In the genomic region with DNA sequence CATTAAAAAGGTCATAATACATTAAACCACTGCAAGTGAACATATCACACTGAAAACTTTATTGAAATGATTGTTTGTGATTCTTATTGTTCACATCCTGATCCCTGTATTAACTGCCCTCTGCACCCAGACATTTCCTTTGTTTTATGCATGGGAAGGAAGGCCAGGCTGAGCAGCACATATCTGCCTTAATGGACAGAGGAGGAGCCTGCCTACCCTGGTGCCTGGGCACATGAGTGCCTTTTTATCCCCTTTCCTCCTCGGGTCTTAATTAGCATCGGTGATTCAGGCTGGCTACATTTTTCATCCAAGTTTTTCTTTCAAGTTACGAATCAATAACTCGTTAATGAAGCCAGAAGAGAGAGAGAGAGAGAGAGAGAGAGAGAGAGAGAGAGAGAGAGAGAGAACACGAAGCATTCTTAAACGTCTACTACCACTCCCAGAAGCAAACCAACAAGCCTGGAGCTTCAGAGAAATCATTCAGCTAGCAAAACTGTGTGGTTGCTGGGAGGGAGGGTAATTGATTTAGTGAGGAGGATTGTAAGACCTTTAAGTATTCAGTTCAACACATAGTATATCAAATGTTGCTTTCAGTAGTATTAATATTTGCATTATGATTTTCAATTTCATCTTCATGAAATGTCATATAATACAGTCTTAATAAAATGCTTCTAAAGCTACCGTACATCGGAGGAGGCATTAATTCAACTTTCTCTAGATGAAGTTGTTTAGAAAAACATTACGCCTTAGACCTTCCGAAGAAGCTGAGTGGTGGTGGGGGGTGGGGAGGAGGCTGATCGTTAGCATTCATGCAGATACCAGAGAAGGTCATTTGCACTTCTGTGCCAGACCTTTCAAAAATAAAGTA, we compare ENCODE assay signal across 9 mouse cellular contexts.
DNase-seq lines count a peak whose midpoint lies in the region; ATAC-seq and TF ChIP-seq lines count a peak whose summit lies in the region.
"Had no signal": no experiment of that assay in that cellular context is flagged by ENCODE, and none has a peak within 500 bp of the region (broad histone marks: within the 10 kb centered on the region; RNA-seq: fewer than 3 reads in every experiment).

No protein-coding gene starts in this region.

- H3K27ac ChIP-seq in CH12.LX (ENCODE audit: insufficient read depth, low read depth): no peak overlapping the region
- no peak overlapping the region for H3K27ac ChIP-seq in forebrain, embryonic 12.5 days
- H3K27ac ChIP-seq in midbrain, embryonic 12.5 days (replicated peaks): 0 out of 2 replicates have a peak overlapping the region, but pooled peaks have one; percentile 4
- H3K27ac ChIP-seq: heart, embryonic 10.5 days had no signal

- no peak for TF ChIP-seq EP300 in CH12.LX (IDR thresholded peaks at IDR 0.05; ENCODE audit: low read length)

- no peak for TF ChIP-seq RAD21 in CH12.LX (IDR thresholded peaks at IDR 0.05; ENCODE audit: low read depth, low read length)

- no peak for TF ChIP-seq CTCF in CH12.LX (conservative IDR thresholded peaks at IDR 0.05 in 1 of 2, IDR thresholded peaks at IDR 0.05 in 1 of 2; ENCODE audit: low read depth in 2 of 2, low read length in 2 of 2)

- peak overlapping the region; percentile 17; the same call in 1 of the 2 replicates for H3K4me2 ChIP-seq in CH12.LX (ENCODE audit: insufficient read depth, low read depth, poor library complexity, severe bottlenecking)
- 0 out of 2 replicates have a peak overlapping the region, but pooled peaks have one; percentile 13 for H3K4me2 ChIP-seq in forebrain, embryonic 12.5 days
- H3K4me2 ChIP-seq in midbrain, embryonic 12.5 days (replicated peaks): peak overlapping the region; percentile 7; the same call in 1 of the 2 replicates

- dilution Hi-C loops in CH12.LX (cut with MboI; ENCODE audit: extremely low pct_ligation_motif_present, extremely low pct_unique_long_range_greater_than_20kb, low sequenced_read_pairs): no loop called here

- no peaks in the 10 kb centered on the region for H3K9me3 ChIP-seq in CH12.LX (replicated peaks; ENCODE audit: low read length)
- no peaks in the 10 kb centered on the region for H3K9me3 ChIP-seq in forebrain, embryonic 12.5 days
- H3K9me3 ChIP-seq in midbrain, embryonic 12.5 days: no peaks in the 10 kb centered on the region
- H3K9me3 ChIP-seq: heart, embryonic 10.5 days had no signal

- no peaks in the 10 kb centered on the region for H3K27me3 ChIP-seq in CH12.LX (replicated peaks)
- no peaks in the 10 kb centered on the region for H3K27me3 ChIP-seq in forebrain, embryonic 12.5 days
- no peaks in the 10 kb centered on the region for H3K27me3 ChIP-seq in midbrain, embryonic 12.5 days

- H3K36me3 ChIP-seq in CH12.LX (replicated peaks in 1 of 2; ENCODE audit: control insufficient read depth in 1 of 2, insufficient read depth in 1 of 2, low read length in 1 of 2): no peaks in the 10 kb centered on the region
- H3K36me3 ChIP-seq in forebrain, embryonic 12.5 days (replicated peaks): no peaks in the 10 kb centered on the region
- no peaks in the 10 kb centered on the region for H3K36me3 ChIP-seq in midbrain, embryonic 12.5 days
- H3K36me3 ChIP-seq: heart, embryonic 10.5 days had no signal

- H3K4me3 ChIP-seq in CH12.LX (replicated peaks in 1 of 3; ENCODE audit: low read depth in 2 of 3, low read length in 2 of 3, poor library complexity in 1 of 3): no peak overlapping the region
- H3K4me3 ChIP-seq in forebrain, embryonic 12.5 days (replicated peaks): no peak overlapping the region
- no peak overlapping the region for H3K4me3 ChIP-seq in midbrain, embryonic 12.5 days
- H3K4me3 ChIP-seq: heart, embryonic 10.5 days had no signal

- no peaks in the 10 kb centered on the region for H3K79me2 ChIP-seq in CH12.LX (replicated peaks; ENCODE audit: control insufficient read depth, extremely low read depth, insufficient read depth, poor library complexity, severe bottlenecking)

- 27% methylated on average over 11 of the region's 11 CpGs for WGBS in forebrain, embryonic 12.5 days
- 36% methylated on average over 11 of the region's 11 CpGs for WGBS in midbrain, embryonic 12.5 days

- H3K4me1 ChIP-seq in CH12.LX (ENCODE audit: control insufficient read depth in 1 of 2, insufficient read depth in 2 of 2): no peaks in the 10 kb centered on the region
- no peaks in the 10 kb centered on the region; the same call in 1 of the 2 replicates for H3K4me1 ChIP-seq in forebrain, embryonic 12.5 days
- peaks cover 4% of the 10 kb centered on the region for H3K4me1 ChIP-seq in midbrain, embryonic 12.5 days
- H3K4me1 ChIP-seq: heart, embryonic 10.5 days had no signal

- DNase-seq in embryo, embryonic 10.5 days (ENCODE audit: low spot score): peak; percentile 10
- no peak for DNase-seq in embryo, embryonic 10 days (ENCODE audit: low spot score)
- DNase-seq in CH12.LX (ENCODE audit: extremely low read depth): no peak
- no peak for DNase-seq in lung, postnatal 4 days
- DNase-seq in kidney, adult 8-10 months: no peak
- DNase-seq in urinary bladder, postnatal 36 days (ENCODE audit: low spot score in 2 of 2): no peak

- in situ Hi-C loops in CH12.LX (cut with MboI; ENCODE audit: low pct_ligation_motif_present, low pct_unique_long_range_greater_than_20kb, low sequenced_read_pairs): no loop called here

- no peak overlapping the region for H3K9ac ChIP-seq in CH12.LX (ENCODE audit: insufficient read depth, low read depth)
- H3K9ac ChIP-seq in forebrain, embryonic 12.5 days: no peak overlapping the region
- no peak overlapping the region for H3K9ac ChIP-seq in midbrain, embryonic 12.5 days (replicated peaks)

- peak; percentile 66 for ATAC-seq in forebrain, embryonic 12.5 days (ENCODE audit: low FRiP score)
- ATAC-seq in midbrain, embryonic 12.5 days (ENCODE audit: low FRiP score, low read depth): peak; percentile 48

- no peak for TF ChIP-seq POLR2A in CH12.LX (IDR thresholded peaks at IDR 0.05; ENCODE audit: low read depth, low read length)

TF ChIP-seq in CH12.LX, 34 proteins besides CTCF, POLR2A, EP300 and RAD21:
- no peak for TF ChIP-seq ELF1 (IDR thresholded peaks at IDR 0.05; ENCODE audit: low read depth, low read length)
- no peak for TF ChIP-seq NRF1 (IDR thresholded peaks at IDR 0.05; ENCODE audit: low read depth, low read length)
- TF ChIP-seq ZNF384 (IDR thresholded peaks at IDR 0.05; ENCODE audit: low read depth, low read length): no peak
- TF ChIP-seq HCFC1 (IDR thresholded peaks at IDR 0.05; ENCODE audit: low read depth, low read length): no peak
- TF ChIP-seq MXI1 (IDR thresholded peaks at IDR 0.05; ENCODE audit: low read depth, low read length): no peak
- TF ChIP-seq IRF4 (IDR thresholded peaks at IDR 0.05; ENCODE audit: low read depth, low read length): no peak
- TF ChIP-seq NELFE (IDR thresholded peaks at IDR 0.05; ENCODE audit: low read depth, low read length): no peak
- TF ChIP-seq TCF12 (IDR thresholded peaks at IDR 0.05; ENCODE audit: low read depth, low read length): no peak
- no peak for TF ChIP-seq SMC3 (IDR thresholded peaks at IDR 0.05; ENCODE audit: low read depth, low read length)
- TF ChIP-seq ZC3H11A (IDR thresholded peaks at IDR 0.05; ENCODE audit: low read depth, low read length): no peak
- no peak for TF ChIP-seq UBTF (IDR thresholded peaks at IDR 0.05; ENCODE audit: low read depth, low read length)
- TF ChIP-seq CHD1 (IDR thresholded peaks at IDR 0.05; ENCODE audit: low read depth, low read length): no peak
- TF ChIP-seq RCOR1 (conservative IDR thresholded peaks at IDR 0.05; ENCODE audit: low read depth, low read length): no peak
- TF ChIP-seq USF2 (conservative IDR thresholded peaks at IDR 0.05; ENCODE audit: low read depth, low read length): no peak
- TF ChIP-seq JUN (IDR thresholded peaks at IDR 0.05; ENCODE audit: insufficient read depth, low read depth, low read length): no peak
- TF ChIP-seq MYC (IDR thresholded peaks at IDR 0.05; ENCODE audit: low read depth, low read length): no peak
- no peak for TF ChIP-seq ZMIZ1 (IDR thresholded peaks at IDR 0.05; ENCODE audit: low read depth, low read length)
